Mouse (Mus musculus) gastrocnemius, adult 2 months (tissue): ENCODE data around the gene Cpeb3. TPM values are rescaled to one million over a fixed set of nuclear protein-coding genes. Genes with fewer than 3 reads are reported as not detected.
"Not testable (repeated sequence)": the region's sequence is repeated elsewhere in the genome, so short reads cannot be mapped to it uniquely, and the experiment has no call there.

Experiments
- DNase-seq: peaks from one replicate; pipeline ENCODE4 v3.0.0; 2022
- H3K27ac ChIP-seq: fragments of 200-600 bp; 2 replicates; pipeline ENCODE4 v1.8.1; 2022; ENCODE audit warnings: mild to moderate bottlenecking
- H3K4me3 ChIP-seq: fragments of 200-600 bp; 2 replicates; pipeline ENCODE4 v1.8.1; 2022; ENCODE audit warnings: mild to moderate bottlenecking, moderate library complexity
- CTCF ChIP-seq: fragments of 200-600 bp; IDR thresholded peaks from 2 replicates; pipeline ENCODE4 v1.8.1; 2022; ENCODE audit warnings: antibody characterized with exemption, mild to moderate bottlenecking, moderate library complexity
- intact Hi-C: fragments of 180-260 bp; cut with DNase I; formaldehyde crosslinking; loops from one replicate; pipeline ENCODE4 v1.15.1; 2025
- total RNA-seq, 2 experiments: library from RNA; stranded (reverse); gene quantifications; 2 replicates each; pipeline ENCODE4 v1.2.3; 2021

Gene Cpeb3
- total RNA-seq, 2 experiments from 2014 or later = 56.0 to 64.8 TPM

DNA sequence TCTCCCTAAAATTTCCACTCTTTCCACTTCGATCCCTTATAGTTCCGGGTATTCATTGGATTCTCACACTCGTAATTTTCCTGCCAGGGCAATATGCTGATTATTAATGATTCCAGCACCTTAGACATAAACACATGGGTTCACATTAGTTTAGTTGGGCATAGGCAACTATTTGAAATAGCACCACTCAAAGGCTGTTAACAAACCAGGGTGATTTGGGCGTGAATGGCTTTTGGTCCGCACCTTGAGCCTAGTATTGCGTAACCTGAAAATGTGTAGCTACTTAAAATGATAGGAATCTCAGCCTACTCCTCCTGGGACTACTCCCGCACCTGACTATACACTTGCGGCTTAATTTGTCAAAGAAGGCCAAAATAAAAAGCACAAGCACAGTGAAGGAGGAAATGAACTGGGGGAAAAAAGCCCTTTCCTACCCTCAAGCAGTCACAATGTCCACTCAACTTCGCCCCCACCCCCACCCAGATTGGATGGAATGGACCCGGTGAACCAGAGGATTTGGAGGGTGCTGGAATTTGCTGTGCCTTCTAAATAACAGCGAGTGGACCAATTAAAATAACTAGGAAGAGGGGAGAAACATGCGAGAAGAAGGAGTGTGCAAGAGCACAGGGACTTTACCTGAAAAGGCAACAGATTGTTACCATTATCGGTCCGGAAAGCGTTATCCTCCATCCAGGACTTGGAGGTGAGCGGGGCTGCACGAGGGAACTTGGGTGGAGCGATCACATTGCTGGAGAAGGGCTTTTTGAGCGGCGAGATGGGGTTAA is 34.9 kb downstream of the Cpeb3 start:
- H3K27ac ChIP-seq = peak overlapping the region; percentile 98
- no peak for TF ChIP-seq CTCF
- intact Hi-C loops = loop anchor here (2.0 kb wide), 1 partner anchor 33 kb away; the partner anchor contains the start of gene March5
- no peak for DNase-seq
- H3K4me3 ChIP-seq = peak overlapping the region; percentile 92

DNA sequence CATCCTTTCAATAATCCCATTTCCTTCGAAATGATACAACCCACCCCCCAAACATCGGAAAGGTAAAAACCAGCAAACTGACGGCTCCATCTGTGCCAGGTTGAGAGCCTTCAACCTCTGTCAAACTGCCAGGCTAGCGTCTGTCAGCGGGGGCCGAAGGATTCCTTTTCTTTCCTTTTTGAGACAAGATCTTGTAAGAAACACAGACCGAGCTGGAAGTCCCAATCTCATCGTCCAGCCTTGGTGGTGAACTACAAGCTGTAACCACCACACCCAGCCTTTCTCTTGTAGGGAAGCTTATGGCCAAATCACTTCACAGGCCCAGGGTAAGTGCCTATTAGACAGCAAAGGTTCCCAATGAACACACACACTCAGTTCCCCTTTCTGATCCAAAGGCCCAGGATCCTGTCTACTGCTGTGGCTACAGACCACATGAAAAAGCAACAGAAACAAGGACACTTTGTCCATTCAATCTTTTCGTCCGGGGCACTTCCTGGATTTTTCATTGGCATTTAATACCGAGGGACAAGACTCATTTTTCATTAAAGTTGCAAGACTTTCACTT is 35.8 kb downstream of the Cpeb3 start:
- intact Hi-C loops = no loop called here
- peak; percentile 31 for DNase-seq
- no peak for TF ChIP-seq CTCF
- H3K4me3 ChIP-seq = peak overlapping the region; percentile 92
- H3K27ac ChIP-seq = peak overlapping the region; percentile 98

DNA sequence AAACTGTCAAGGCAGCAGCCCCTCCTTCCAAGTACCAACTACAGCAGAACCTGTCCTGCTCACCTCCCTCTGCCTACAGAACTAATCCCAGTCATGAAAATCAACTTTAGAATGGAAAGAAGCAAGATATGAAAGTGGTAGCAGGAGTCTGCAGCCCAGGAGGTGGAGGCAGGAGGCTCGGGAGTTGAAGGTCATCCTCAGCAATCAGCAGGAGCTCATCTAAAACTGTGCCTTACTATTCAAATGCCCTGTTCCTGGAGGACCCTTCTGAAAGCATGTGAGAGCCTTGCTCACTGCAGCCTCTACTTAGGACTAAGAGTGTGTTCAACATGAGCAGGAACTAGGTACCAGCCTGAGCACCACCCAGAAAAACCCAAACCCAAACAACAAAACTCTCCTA is 36.3 kb downstream of the Cpeb3 start:
- Histone ChIP-seq H3K27ac (peak overlapping the region; percentile 98), H3K4me3 (peak overlapping the region; percentile 92)
- no peak for TF ChIP-seq CTCF
- no peak for DNase-seq
- intact Hi-C loops = no loop called here

DNA sequence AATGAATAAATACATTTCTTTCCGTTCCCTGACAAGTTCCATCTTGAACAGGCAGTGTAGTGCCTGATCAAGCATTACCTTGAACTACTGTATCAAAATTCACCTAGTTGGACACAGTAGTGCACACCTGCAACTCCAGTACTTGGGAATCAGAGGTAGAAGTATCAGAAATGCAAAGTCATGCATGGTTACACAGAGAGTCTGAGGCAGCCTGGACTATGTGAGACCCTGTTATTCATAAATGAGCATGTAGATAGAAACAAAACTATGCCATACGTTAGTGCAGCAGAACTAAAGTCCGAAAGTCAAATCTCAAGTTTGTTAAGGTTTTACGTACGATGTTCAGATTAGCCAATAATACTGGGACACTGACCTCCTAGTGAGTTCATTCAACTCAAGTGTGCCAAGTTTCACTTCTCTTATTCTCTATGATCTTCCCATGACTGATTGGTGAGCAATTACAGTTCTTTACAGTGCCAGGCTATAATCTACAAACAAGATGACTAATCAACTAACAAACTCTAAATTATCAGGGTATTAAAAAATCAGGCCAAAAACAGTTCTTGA is 51.5 kb downstream of the Cpeb3 start:
- peak overlapping the region; percentile 50; the same call in 1 of the 2 replicates for H3K27ac ChIP-seq
- intact Hi-C loops = no loop called here
- H3K4me3 ChIP-seq = no peak overlapping the region
- no peak for DNase-seq
- no peak for TF ChIP-seq CTCF

DNA sequence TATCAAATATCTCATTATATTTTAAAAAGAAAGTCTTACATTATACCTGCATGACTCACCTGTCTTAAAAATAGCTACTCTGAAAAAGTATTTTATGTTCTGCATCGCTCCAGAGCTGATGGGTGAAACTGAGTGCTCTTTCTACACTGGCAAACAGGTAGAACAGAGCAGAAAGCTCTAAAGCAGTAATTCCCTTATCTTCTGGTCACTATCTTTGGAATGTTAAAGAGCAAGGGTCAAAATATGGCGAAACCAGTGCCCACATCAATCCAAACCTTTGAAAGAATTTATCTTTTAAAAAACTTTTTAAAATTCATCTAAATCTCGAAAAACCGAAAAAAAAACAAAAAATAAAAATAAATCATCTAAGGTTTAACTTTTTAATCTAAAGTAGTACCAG is 52.4 kb downstream of the Cpeb3 start:
- intact Hi-C loops = no loop called here
- no peak for TF ChIP-seq CTCF
- no peak overlapping the region; the same call in 1 of the 2 replicates for H3K27ac ChIP-seq
- no peak for DNase-seq
- H3K4me3 ChIP-seq = no peak overlapping the region

DNA sequence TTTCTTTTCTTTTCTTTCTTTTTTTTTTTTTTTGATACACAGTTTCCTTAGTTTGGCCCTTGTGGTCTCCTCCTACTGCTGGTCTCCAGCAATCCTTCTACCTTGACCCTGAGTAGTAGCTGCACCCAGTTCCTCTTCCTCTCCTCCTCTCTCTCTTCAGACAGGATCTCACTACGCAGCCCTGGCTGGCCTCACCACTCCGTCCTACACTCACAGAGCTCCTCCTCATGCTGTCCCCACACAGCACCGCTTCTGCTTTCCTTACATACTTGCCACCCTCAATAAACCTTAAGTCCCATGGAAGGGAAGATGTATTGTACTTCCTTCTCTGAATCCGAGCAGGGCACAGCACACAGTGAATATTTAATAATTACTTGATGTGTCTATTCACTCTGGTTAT is 61.3 kb downstream of the Cpeb3 start:
- TF ChIP-seq CTCF = no peak
- intact Hi-C loops = no loop called here
- DNase-seq = no peak
- Histone ChIP-seq H3K4me3 (no peak overlapping the region), H3K27ac (no peak overlapping the region)

DNA sequence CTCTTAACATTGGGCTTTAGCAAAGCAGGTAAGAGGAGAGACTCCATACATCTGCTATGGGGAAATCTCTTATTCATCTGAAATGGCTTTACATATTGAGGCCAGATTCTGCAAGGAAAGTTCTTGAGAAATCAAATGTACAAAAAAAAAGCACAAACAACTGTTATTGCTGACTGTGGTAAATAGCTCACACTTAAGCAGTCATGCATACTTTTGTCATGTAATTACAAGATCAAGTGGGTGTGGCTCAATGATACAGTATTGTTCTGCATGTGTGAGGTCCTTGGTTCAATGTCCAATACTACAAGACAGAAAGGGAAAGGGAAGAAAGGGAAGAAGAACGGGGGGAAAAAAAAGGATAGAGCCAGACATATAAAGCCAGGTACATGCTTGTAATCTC is 62.6 kb downstream of the Cpeb3 start:
- H3K27ac ChIP-seq = peak overlapping the region; percentile 28; the same call in 1 of the 2 replicates
- no peak for TF ChIP-seq CTCF
- H3K4me3 ChIP-seq = no peak overlapping the region
- no peak for DNase-seq
- intact Hi-C loops = no loop called here

DNA sequence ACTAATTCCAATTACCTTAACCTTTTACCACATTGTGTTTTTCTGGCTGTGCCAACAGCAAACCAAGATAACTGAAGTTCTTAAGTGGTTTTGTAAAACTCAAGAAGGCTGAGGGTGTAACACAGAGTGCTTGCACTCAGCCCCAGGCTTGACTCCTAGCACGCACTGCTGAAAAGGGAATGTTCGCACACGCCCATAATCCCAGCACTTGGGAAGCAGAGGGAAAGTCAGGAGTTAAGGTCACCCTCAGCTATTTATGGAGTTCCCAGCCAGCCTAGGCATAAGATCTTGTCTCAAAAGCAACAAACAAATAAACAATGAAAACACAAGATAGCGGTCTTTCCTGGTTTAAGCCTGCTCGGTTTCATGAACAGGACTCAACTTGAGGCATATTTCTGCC is 63.0 kb downstream of the Cpeb3 start:
- no peak overlapping the region for H3K4me3 ChIP-seq
- DNase-seq = no peak
- no peak for TF ChIP-seq CTCF
- peak overlapping the region; percentile 28; the same call in 1 of the 2 replicates for H3K27ac ChIP-seq
- intact Hi-C loops = no loop called here

DNA sequence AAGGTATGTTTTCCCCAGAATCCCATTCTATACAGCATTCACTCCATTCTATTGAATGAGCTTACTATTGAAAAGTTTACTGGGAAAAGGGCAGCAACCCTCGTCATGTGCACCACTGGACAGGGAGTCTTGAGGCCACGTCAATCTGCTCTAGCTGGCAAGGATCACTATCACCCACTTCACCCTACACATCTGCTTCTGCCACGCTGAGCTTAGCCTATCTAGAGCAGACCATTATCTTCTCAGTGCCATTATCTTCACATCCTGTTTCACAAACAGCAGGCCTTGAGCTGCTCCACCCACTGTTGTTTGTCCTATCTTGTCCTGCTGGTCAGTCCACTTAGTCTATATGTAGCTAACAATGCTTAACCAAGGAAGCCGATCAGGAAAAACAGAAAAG is 66.8 kb downstream of the Cpeb3 start:
- Histone ChIP-seq H3K4me3 (no peak overlapping the region), H3K27ac (no peak overlapping the region)
- TF ChIP-seq CTCF = no peak
- no peak for DNase-seq
- intact Hi-C loops = no loop called here

DNA sequence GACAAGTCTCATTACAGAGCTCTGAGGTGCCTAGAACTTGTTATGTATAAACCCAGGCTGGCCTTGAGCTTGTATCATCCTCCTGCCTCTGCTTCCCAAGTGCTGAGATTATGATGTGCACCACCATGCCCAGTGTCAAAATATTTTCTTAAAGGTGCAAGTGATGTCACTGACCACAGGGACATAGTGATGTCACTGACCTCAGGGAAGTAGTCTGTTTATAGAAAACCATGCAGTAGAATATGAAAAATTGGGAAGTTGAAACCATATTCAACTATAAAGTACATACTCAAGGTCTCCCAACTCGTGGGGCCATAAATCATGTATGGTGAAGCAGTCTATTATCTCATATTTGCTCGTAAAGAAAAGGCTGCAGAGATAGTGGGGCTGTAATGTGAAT is 71.3 kb downstream of the Cpeb3 start:
- H3K4me3 ChIP-seq = no peak overlapping the region
- TF ChIP-seq CTCF = no peak
- DNase-seq = no peak
- intact Hi-C loops = no loop called here
- H3K27ac ChIP-seq = no peak overlapping the region

DNA sequence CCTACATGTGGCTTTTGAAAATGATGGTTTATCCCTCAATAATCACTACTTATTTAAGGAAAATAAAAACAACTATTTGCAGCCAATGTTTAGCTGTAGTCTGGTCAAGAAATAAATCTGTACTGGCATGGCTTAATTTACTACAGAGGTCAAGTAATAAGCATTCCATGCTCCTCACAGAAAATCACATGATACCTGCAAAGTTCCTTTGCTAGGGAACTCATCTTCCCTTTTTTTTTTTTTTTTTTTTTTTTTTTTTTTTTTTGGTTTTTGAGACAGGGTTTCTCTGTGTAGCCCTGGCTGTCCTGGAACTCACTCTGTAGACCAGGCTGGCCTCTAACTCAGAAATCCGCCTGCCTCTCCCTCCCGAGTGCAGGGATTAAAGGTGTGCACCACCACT is 72.9 kb downstream of the Cpeb3 start:
- H3K4me3 ChIP-seq, DNase-seq, intact Hi-C loops: not testable (repeated sequence)
- H3K27ac ChIP-seq = peak overlapping the region; percentile 43; the same call in 1 of the 2 replicates

DNA sequence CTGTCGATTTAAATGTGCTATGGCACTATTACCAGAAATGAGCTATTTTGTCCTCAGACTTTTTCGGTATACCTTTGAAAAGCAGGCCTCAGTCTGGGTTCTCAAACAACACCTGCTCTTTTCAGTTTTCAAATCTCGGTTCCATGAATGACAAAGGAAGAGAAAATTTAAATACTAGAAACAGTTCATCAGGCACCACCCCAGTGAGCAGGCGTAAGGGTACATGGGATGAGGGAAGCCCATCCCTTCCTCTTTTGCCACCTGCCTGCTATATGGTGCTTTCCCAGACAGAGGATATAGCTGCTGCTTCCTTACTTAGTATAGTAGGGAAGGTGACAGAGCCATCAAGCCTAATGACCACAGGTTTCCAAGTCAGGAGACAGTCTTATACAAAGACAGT is 74.7 kb downstream of the Cpeb3 start:
- intact Hi-C loops = loop anchor here (5.0 kb wide), 1 partner anchor 46 kb away; no protein-coding TSS in a partner anchor
- no peak for DNase-seq
- H3K27ac ChIP-seq = peak overlapping the region; percentile 85; the same call in 1 of the 2 replicates
- H3K4me3 ChIP-seq = no peak overlapping the region
- no peak for TF ChIP-seq CTCF

DNA sequence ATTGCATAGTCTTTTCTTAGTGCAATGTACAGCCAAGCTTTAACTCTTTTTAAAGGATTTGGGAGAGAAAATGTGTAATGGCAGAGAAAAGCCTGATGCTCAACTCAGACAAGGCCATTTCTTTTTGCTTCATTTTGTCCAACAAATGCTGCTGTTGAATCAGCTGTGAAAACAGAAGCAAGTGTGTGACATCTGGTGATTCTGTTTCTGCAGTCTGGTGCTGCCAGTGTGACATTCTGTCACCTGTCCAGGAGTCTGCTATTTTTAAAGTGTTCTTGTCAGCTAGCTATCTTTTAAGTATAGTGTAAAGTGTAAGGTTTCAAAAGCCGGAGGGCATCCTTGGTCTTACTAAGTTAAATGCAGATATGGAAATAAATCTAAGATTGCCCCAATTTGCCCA is 76.7 kb downstream of the Cpeb3 start:
- TF ChIP-seq CTCF = no peak
- DNase-seq = peak; percentile 31
- intact Hi-C loops = loop anchor here (5.0 kb wide), 1 partner anchor 44 kb away; no protein-coding TSS in a partner anchor
- Histone ChIP-seq H3K4me3 (peak overlapping the region; percentile 38), H3K27ac (peak overlapping the region; percentile 85)
